Comparison of ENCODE assay signal across 21 mouse cellular contexts in the genomic region with DNA sequence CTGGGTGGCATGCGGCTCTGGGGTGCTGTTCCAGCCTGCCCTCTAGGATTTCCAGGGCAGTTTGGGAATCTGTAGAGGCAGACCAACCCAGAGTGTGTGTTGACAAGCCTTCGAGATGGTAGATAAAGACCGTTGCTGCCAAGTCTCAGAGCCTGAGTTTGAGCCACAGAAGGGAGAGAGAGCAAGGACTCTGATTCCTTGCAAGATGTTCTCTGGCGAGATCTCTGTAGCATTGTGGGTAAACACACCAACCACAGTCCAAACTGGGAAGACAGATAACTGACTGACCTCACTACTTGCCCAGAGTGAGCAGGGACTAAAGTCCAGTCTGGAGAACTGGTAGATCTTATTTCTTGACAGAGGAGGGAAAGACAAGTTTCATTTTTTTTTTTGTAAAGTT. TPM values are rescaled to one million over a fixed set of nuclear protein-coding genes. Genes with fewer than 3 reads are reported as not detected.
DNase-seq lines count a peak whose midpoint lies in the region; ATAC-seq and TF ChIP-seq lines count a peak whose summit lies in the region.
"Had no signal": no experiment of that assay in that cellular context is flagged by ENCODE, and none has a peak within 500 bp of the region (broad histone marks: within the 10 kb centered on the region; RNA-seq: fewer than 3 reads in every experiment).

No protein-coding gene starts in this region.

- no peak for ATAC-seq in heart, embryonic 11.5 days (replicated peaks; ENCODE audit: insufficient number of reproducible peaks, low FRiP score, low TSS enrichment)
- ATAC-seq in lung, embryonic 15.5 days (ENCODE audit: borderline replicate concordance, extremely low read depth, low FRiP score, low TSS enrichment): no peak
- no peak for ATAC-seq in embryonic facial prominence, embryonic 13.5 days (ENCODE audit: insufficient number of reproducible peaks, insufficient read depth, low FRiP score, low TSS enrichment, low read depth)
- ATAC-seq in limb, embryonic 14.5 days (ENCODE audit: low FRiP score, low read depth): no peak
- no peak for ATAC-seq in midbrain, embryonic 11.5 days (ENCODE audit: low FRiP score)
- ATAC-seq: intestine, embryonic 15.5 days; midbrain, embryonic 16.5 days had no signal

- H3K9ac ChIP-seq in heart, embryonic 11.5 days (ENCODE audit: low read depth, low read length): no peak overlapping the region
- H3K9ac ChIP-seq in lung, embryonic 15.5 days: no peak overlapping the region
- no peak overlapping the region for H3K9ac ChIP-seq in embryonic facial prominence, embryonic 13.5 days
- no peak overlapping the region for H3K9ac ChIP-seq in limb, embryonic 14.5 days (ENCODE audit: low read depth, low read length, severe bottlenecking)
- H3K9ac ChIP-seq in midbrain, embryonic 11.5 days (ENCODE audit: low read length): no peak overlapping the region
- H3K9ac ChIP-seq: intestine, embryonic 15.5 days; liver, embryonic 13.5 days; neural tube, embryonic 12.5 days had no signal

- WGBS in heart, embryonic 11.5 days (ENCODE audit: insufficient replicate concordance): 10% methylated on average over 4 of the region's 4 CpGs
- WGBS in lung, embryonic 15.5 days: 29% methylated on average over 4 of the region's 4 CpGs
- 59% methylated on average over 4 of the region's 4 CpGs for WGBS in embryonic facial prominence, embryonic 13.5 days
- 73% methylated on average over 4 of the region's 4 CpGs for WGBS in limb, embryonic 14.5 days
- 84% methylated on average over 4 of the region's 4 CpGs for WGBS in midbrain, embryonic 11.5 days

- no peaks in the 10 kb centered on the region for H3K9me3 ChIP-seq in heart, embryonic 11.5 days (replicated peaks; ENCODE audit: control insufficient read depth, low read length)
- no peaks in the 10 kb centered on the region for H3K9me3 ChIP-seq in lung, embryonic 15.5 days
- no peaks in the 10 kb centered on the region for H3K9me3 ChIP-seq in embryonic facial prominence, embryonic 13.5 days
- H3K9me3 ChIP-seq in limb, embryonic 14.5 days (ENCODE audit: control insufficient read depth, low read length): no peaks in the 10 kb centered on the region
- H3K9me3 ChIP-seq in midbrain, embryonic 11.5 days (ENCODE audit: control insufficient read depth, low read length): no peaks in the 10 kb centered on the region
- H3K9me3 ChIP-seq: intestine, embryonic 15.5 days; liver, embryonic 13.5 days; neural tube, embryonic 12.5 days had no signal

- no peak for DNase-seq in heart, postnatal 10 days
- DNase-seq in lung, postnatal 10 days: no peak
- no peak for DNase-seq in limb, embryonic 14.5 days (ENCODE audit: low spot score)
- no peak for DNase-seq in retina, embryonic 14.5 days (ENCODE audit: low spot score)
- no peak for DNase-seq in midbrain, embryonic 11.5 days (ENCODE audit: low spot score, missing footprints)
- DNase-seq: adrenal gland, adult 2 months; cerebellum, adult 11-12 months; gastrocnemius, postnatal 36 days; kidney, postnatal 14 days; liver, embryonic 13.5 days; lung, postnatal 4 days; thymus, adult 18-20 months had no signal

- H3K27me3 ChIP-seq in heart, embryonic 11.5 days (ENCODE audit: control insufficient read depth, insufficient read depth, low read length): no peaks in the 10 kb centered on the region
- no peaks in the 10 kb centered on the region for H3K27me3 ChIP-seq in lung, embryonic 15.5 days
- H3K27me3 ChIP-seq in embryonic facial prominence, embryonic 13.5 days: no peaks in the 10 kb centered on the region
- no peaks in the 10 kb centered on the region for H3K27me3 ChIP-seq in limb, embryonic 14.5 days (ENCODE audit: control insufficient read depth, insufficient read depth, low read length)
- H3K27me3 ChIP-seq in midbrain, embryonic 11.5 days (ENCODE audit: control insufficient read depth, insufficient read depth, low read length): no peaks in the 10 kb centered on the region
- H3K27me3 ChIP-seq: intestine, embryonic 15.5 days; liver, embryonic 13.5 days; neural tube, embryonic 12.5 days had no signal

- peak overlapping the region; percentile 38 for H3K27ac ChIP-seq in heart, embryonic 11.5 days (ENCODE audit: low read depth, low read length)
- H3K27ac ChIP-seq in lung, embryonic 15.5 days: peak overlapping the region; percentile 30
- peak overlapping the region; percentile 98 for H3K27ac ChIP-seq in embryonic facial prominence, embryonic 13.5 days
- H3K27ac ChIP-seq in limb, embryonic 14.5 days (replicated peaks; ENCODE audit: low read depth, low read length): peak overlapping the region; percentile 97
- no peak overlapping the region for H3K27ac ChIP-seq in midbrain, embryonic 11.5 days (ENCODE audit: low read depth, low read length)
- H3K27ac ChIP-seq: intestine, embryonic 15.5 days; liver, embryonic 13.5 days; neural tube, embryonic 12.5 days had no signal

- no peak overlapping the region for H3K4me2 ChIP-seq in heart, embryonic 11.5 days
- no peak overlapping the region for H3K4me2 ChIP-seq in lung, embryonic 15.5 days
- no peak overlapping the region for H3K4me2 ChIP-seq in embryonic facial prominence, embryonic 13.5 days
- no peak overlapping the region for H3K4me2 ChIP-seq in limb, embryonic 14.5 days (replicated peaks; ENCODE audit: low read depth, low read length, severe bottlenecking)
- no peak overlapping the region for H3K4me2 ChIP-seq in midbrain, embryonic 11.5 days
- H3K4me2 ChIP-seq: intestine, embryonic 15.5 days; liver, embryonic 13.5 days; neural tube, embryonic 12.5 days had no signal

- peaks cover 25% of the 10 kb centered on the region for H3K4me1 ChIP-seq in heart, embryonic 11.5 days (ENCODE audit: control insufficient read depth, insufficient read depth, low read length)
- peaks cover 70% of the 10 kb centered on the region for H3K4me1 ChIP-seq in lung, embryonic 15.5 days
- H3K4me1 ChIP-seq in embryonic facial prominence, embryonic 13.5 days: peaks cover 80% of the 10 kb centered on the region
- H3K4me1 ChIP-seq in limb, embryonic 14.5 days (ENCODE audit: control insufficient read depth, insufficient read depth, low read length): peaks cover 71% of the 10 kb centered on the region
- peaks cover 4% of the 10 kb centered on the region for H3K4me1 ChIP-seq in midbrain, embryonic 11.5 days (ENCODE audit: control insufficient read depth, insufficient read depth, low read length)

- intact Hi-C loops in heart, postnatal 10 days (cut with DNase I): no loop called here

- H3K36me3 ChIP-seq in heart, embryonic 11.5 days (ENCODE audit: control insufficient read depth, insufficient read depth, low read length): no peaks in the 10 kb centered on the region
- no peaks in the 10 kb centered on the region for H3K36me3 ChIP-seq in lung, embryonic 15.5 days
- 0 out of 2 replicates have a peak, but pooled peaks cover 3% of the 10 kb centered on the region for H3K36me3 ChIP-seq in embryonic facial prominence, embryonic 13.5 days
- H3K36me3 ChIP-seq in limb, embryonic 14.5 days (ENCODE audit: control insufficient read depth, insufficient read depth, low read length): 0 out of 2 replicates have a peak, but pooled peaks cover 7% of the 10 kb centered on the region
- no peaks in the 10 kb centered on the region for H3K36me3 ChIP-seq in midbrain, embryonic 11.5 days (ENCODE audit: control insufficient read depth, insufficient read depth, low read length)
- H3K36me3 ChIP-seq: intestine, embryonic 15.5 days; liver, embryonic 13.5 days had no signal

- TF ChIP-seq POLR2A in limb, embryonic 14.5 days (IDR thresholded peaks at IDR 0.05; ENCODE audit: borderline replicate concordance, extremely low read depth, insufficient read depth, insufficient read length): no peak

- no peak overlapping the region for H3K4me3 ChIP-seq in heart, embryonic 11.5 days (ENCODE audit: low read depth, low read length)
- no peak overlapping the region for H3K4me3 ChIP-seq in lung, embryonic 15.5 days
- no peak overlapping the region for H3K4me3 ChIP-seq in embryonic facial prominence, embryonic 13.5 days
- H3K4me3 ChIP-seq in limb, embryonic 14.5 days (replicated peaks; ENCODE audit: low read length): no peak overlapping the region
- H3K4me3 ChIP-seq in midbrain, embryonic 11.5 days (ENCODE audit: low read depth, low read length): no peak overlapping the region
- H3K4me3 ChIP-seq: erythroblast, embryonic 14.5 days; intestine, embryonic 15.5 days; liver, embryonic 13.5 days; neural tube, embryonic 12.5 days had no signal

RNA-seq across cellular contexts. Expression of gene 4930558K02Rik, which starts 34.1 kb away (rescaled TPM):
- not detected in 2 replicates for polyA plus RNA-seq in heart, embryonic 11.5 days (2014; fragmentation: Nextera tagmentation; extraction: Ambion mirVana)
- not detected for total RNA-seq in heart, postnatal 10 days (2021)
- not detected in 2 replicates for polyA plus RNA-seq in lung, embryonic 15.5 days (2015; fragmentation: Nextera tagmentation; extraction: Ambion mirVana)
- polyA plus RNA-seq in embryonic facial prominence, embryonic 13.5 days (2015; fragmentation: Nextera tagmentation; extraction: Ambion mirVana): not detected in 2 replicates
- not detected in 2 replicates for polyA plus RNA-seq in limb, embryonic 14.5 days (2012; rRNA removed)
- not detected in 2 replicates for polyA plus RNA-seq in limb, embryonic 14.5 days (2014; fragmentation: Nextera tagmentation; extraction: Ambion mirVana)
- not detected in 2 replicates for polyA plus RNA-seq in midbrain, embryonic 11.5 days (2014; fragmentation: Nextera tagmentation; extraction: Ambion mirVana)
- total RNA-seq: adrenal gland, adult 2 months; gastrocnemius, postnatal 36 days; hematopoietic stem cell, adult 5-6 weeks had no signal
- polyA plus RNA-seq: adrenal gland, adult 2 months; C2C12; erythroblast, embryonic 14.5 days; intestine, embryonic 15.5 days; liver, embryonic 13.5 days; neural tube, embryonic 12.5 days had no signal

RNA-seq across cellular contexts. Expression of gene Pigc, which starts 44.6 kb away (rescaled TPM):
- 25.8 and 29.8 TPM in 2 replicates for polyA plus RNA-seq in heart, embryonic 11.5 days (2014; fragmentation: Nextera tagmentation; extraction: Ambion mirVana)
- 10 to 100 TPM; 20.6 to 21.9 TPM for total RNA-seq in heart, postnatal 10 days (2021)
- 35.7 and 36.4 TPM in 2 replicates for polyA plus RNA-seq in lung, embryonic 15.5 days (2015; fragmentation: Nextera tagmentation; extraction: Ambion mirVana)
- 50.4 and 51.4 TPM in 2 replicates for polyA plus RNA-seq in embryonic facial prominence, embryonic 13.5 days (2015; fragmentation: Nextera tagmentation; extraction: Ambion mirVana)
- 36.9 and 45.4 TPM in 2 replicates for polyA plus RNA-seq in limb, embryonic 14.5 days (2012; rRNA removed)
- 51.3 and 52.8 TPM in 2 replicates for polyA plus RNA-seq in limb, embryonic 14.5 days (2014; fragmentation: Nextera tagmentation; extraction: Ambion mirVana)
- 33.3 and 35.7 TPM in 2 replicates for polyA plus RNA-seq in midbrain, embryonic 11.5 days (2014; fragmentation: Nextera tagmentation; extraction: Ambion mirVana)
